Mouse (Mus musculus) lung, embryonic 14.5 days (tissue): ENCODE measurements around the gene Gramd1a. TPM values are rescaled to one million over a fixed set of nuclear protein-coding genes. Genes with fewer than 3 reads are reported as not detected.

ENCODE experiments used
- ATAC-seq: fragments of 200-750 bp; cut with Nextera tagmentation; 2 replicates; pipeline ENCODE4 v1.8.0; 2017; ENCODE audit warnings: mild to moderate bottlenecking, moderate TSS enrichment, moderate library complexity; ENCODE audit not compliant: insufficient read depth
- DNase-seq: peaks from one replicate; pipeline ENCODE4 v3.0.0-alpha.2; 2015
- H3K27ac ChIP-seq: fragments of 300-500 bp; sonication (generic); 2 replicates; pipeline ENCODE4 v1.5.1; 2014; ENCODE audit warnings: low read depth, mild to moderate bottlenecking, moderate library complexity
- H3K27me3 ChIP-seq: fragments of 300-500 bp; sonication (generic); 2 replicates; pipeline ENCODE4 v1.6.1; 2014; ENCODE audit warnings: low read length, control low read depth; ENCODE audit not compliant: insufficient read depth
- H3K36me3 ChIP-seq: fragments of 300-500 bp; sonication (generic); 2 replicates; pipeline ENCODE4 v1.6.1; 2014; ENCODE audit warnings: control low read depth; ENCODE audit not compliant: insufficient read depth
- H3K4me1 ChIP-seq: fragments of 300-500 bp; sonication (generic); 2 replicates; pipeline ENCODE4 v1.6.1; 2014; ENCODE audit warnings: antibody characterized with exemption, control low read depth; ENCODE audit not compliant: insufficient read depth
- H3K4me2 ChIP-seq: fragments of 300-500 bp; sonication (generic); 2 replicates; pipeline ENCODE4 v1.6.1; 2014; ENCODE audit warnings: mild to moderate bottlenecking
- H3K4me3 ChIP-seq: fragments of 300-500 bp; sonication (generic); 2 replicates; pipeline ENCODE4 v1.5.1; 2014; ENCODE audit warnings: low read depth, low read length
- H3K9ac ChIP-seq: fragments of 300-500 bp; sonication (generic); 2 replicates; pipeline ENCODE4 v1.6.1; 2014
- H3K9me3 ChIP-seq: fragments of 300-500 bp; sonication (generic); 2 replicates; pipeline ENCODE4 v1.6.1; 2016; ENCODE audit warnings: low read depth, low read length, control low read depth
- CTCF ChIP-seq: IDR thresholded peaks from 2 replicates; pipeline ENCODE4 v1.5.1; 2016; ENCODE audit warnings: antibody characterized with exemption, low read depth
- WGBS: fragments of 180-500 bp; shearing (Covaris S2); extraction: QIAGEN DNeasy Blood & Tissue Kit; methylation state at CpG from one replicate; pipeline ENCODE4 v1.1.7; 2014; 5-methylcytosine and 5-hydroxymethylcytosine counted together
- polyA plus RNA-seq: library from polyadenylated mRNA; unstranded; fragments of >200 nt; fragmentation: Nextera tagmentation; extraction: Ambion mirVana; gene quantifications from 2 replicates; pipeline ENCODE4 v1.2.1, GENCODE M21; 2014

Gramd1a gene
- polyA plus RNA-seq, 1 experiment from 2014 or later, result 67.2 TPM

DNA sequence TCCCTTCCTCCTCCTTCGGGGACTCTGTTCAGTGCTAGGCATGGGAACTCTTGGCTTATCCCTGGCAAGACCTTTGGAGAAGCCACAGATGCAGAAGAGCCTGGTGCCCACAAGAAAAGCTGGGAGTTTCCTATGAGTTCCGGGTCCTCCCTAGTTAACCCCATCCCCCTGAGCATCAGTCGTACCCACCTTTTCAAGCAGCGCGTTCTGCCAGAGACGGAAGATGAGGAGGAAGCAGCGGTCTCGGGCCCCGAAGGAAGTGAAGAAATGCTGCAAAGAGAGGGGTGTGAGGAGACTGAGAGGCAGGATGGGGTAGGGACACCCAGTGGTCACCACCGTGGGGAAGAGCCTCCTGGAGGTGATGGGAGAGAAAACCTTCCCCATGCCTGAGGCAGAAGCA, 14.8 kb downstream of the Gramd1a start:
- Histone ChIP-seq H3K4me2 (no peak overlapping the region), H3K9me3 (no peaks in the 10 kb centered on the region), H3K36me3 (peaks cover 84% of the 10 kb centered on the region), H3K27ac (no peak overlapping the region), H3K27me3 (no peaks in the 10 kb centered on the region), H3K9ac (no peak overlapping the region), H3K4me3 (no peak overlapping the region), H3K4me1 (peaks cover 5% of the 10 kb centered on the region; the same call in 1 of the 2 replicates)
- TF ChIP-seq CTCF, result no peak
- ATAC-seq, result no peak
- DNase-seq, result no peak
- WGBS, result 81% methylated on average over 10 of the region's 10 CpGs

- Histone ChIP-seq H3K9ac (no peak overlapping the region), H3K9me3 (no peaks in the 10 kb centered on the region), H3K4me1 (no peaks in the 10 kb centered on the region), H3K27me3 (no peaks in the 10 kb centered on the region), H3K36me3 (peaks cover 91% of the 10 kb centered on the region), H3K27ac (no peak overlapping the region), H3K4me3 (no peak overlapping the region), H3K4me2 (no peak overlapping the region)
- ATAC-seq, result no peak
- WGBS, result 72% methylated on average over 4 of the region's 4 CpGs
- no peak for DNase-seq
- no peak for TF ChIP-seq CTCF
Observed at GRCm38 (mm10) chr7:31140302-31140701, 15.4 kb downstream of the Gramd1a start.

GRCm38 (mm10) chr7:31139765-31140164, 15.9 kb downstream of the Gramd1a start:
- peaks cover 94% of the 10 kb centered on the region for H3K36me3 ChIP-seq
- no peak overlapping the region for H3K9ac ChIP-seq
- H3K4me1 ChIP-seq, result no peaks in the 10 kb centered on the region
- H3K9me3 ChIP-seq, result no peaks in the 10 kb centered on the region
- ATAC-seq, result peak; percentile 57; the same call in 1 of the 2 replicates
- TF ChIP-seq CTCF, result peak; percentile 83
- no peak overlapping the region for H3K4me3 ChIP-seq
- DNase-seq, result peak; percentile 69
- no peak overlapping the region for H3K4me2 ChIP-seq
- H3K27ac ChIP-seq, result no peak overlapping the region
- WGBS, result 60% methylated on average over 5 of the region's 5 CpGs
- H3K27me3 ChIP-seq, result no peaks in the 10 kb centered on the region

DNA sequence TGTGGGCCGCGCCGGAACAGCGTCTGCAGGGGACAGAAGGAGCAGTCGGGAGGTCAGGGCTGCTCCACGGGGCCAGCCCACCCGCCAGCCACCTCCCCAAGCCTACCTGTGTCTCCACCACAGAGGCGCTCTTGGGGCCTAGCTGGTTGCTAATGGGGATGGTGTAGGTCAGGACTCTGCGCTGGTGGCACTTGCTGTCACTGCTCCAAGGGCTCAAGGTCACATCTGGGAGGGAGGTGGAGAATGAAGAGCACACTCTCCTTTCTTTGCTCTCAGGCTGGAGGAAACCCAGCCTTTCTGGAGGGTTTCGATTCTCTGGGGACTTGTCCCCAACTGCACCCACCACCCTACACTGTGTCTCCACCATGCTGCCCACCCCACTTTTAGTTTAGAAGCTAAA, 20.0 kb downstream of the Gramd1a start:
- TF ChIP-seq CTCF, result no peak
- no peak for DNase-seq
- Histone ChIP-seq H3K9ac (no peak overlapping the region), H3K9me3 (no peaks in the 10 kb centered on the region), H3K27me3 (no peaks in the 10 kb centered on the region), H3K36me3 (peaks cover 100% of the 10 kb centered on the region), H3K4me1 (no peaks in the 10 kb centered on the region), H3K4me3 (no peak overlapping the region), H3K27ac (no peak overlapping the region), H3K4me2 (no peak overlapping the region)
- no peak for ATAC-seq
- WGBS, result 89% methylated on average over 10 of the region's 10 CpGs

DNA sequence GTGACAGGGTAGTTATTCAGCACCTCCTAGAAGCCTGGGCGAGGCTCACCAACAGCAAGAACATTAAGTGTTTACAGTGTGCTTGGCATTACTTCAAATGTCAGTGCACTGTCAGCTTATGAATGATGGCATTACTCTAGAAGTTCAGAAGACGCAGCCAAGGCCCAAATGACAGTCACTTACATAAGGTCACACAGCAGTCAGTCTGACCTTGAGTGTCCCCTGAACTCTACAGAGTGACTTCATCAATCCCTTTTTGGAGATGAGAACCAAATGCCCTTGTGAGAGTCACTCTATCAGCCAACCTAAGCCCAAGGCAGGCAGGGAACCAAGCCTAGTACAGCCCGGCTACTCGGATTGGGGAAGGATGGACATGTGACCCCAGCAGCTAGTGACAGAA, 23.8 kb downstream of the Gramd1a start:
- no peaks in the 10 kb centered on the region for H3K4me1 ChIP-seq
- no peak overlapping the region for H3K4me3 ChIP-seq
- no peaks in the 10 kb centered on the region for H3K9me3 ChIP-seq
- H3K9ac ChIP-seq, result no peak overlapping the region
- H3K27me3 ChIP-seq, result peaks cover 5% of the 10 kb centered on the region
- no peak overlapping the region for H3K27ac ChIP-seq
- peaks cover 86% of the 10 kb centered on the region for H3K36me3 ChIP-seq
- no peak for ATAC-seq
- no peak for TF ChIP-seq CTCF
- no peak for DNase-seq
- H3K4me2 ChIP-seq, result no peak overlapping the region
- WGBS, result 77% methylated on average over 4 of the region's 4 CpGs

GRCm38 (mm10) chr7:31130841-31131240, 24.9 kb downstream of the Gramd1a start:
- WGBS, result 35% methylated on average over 4 of the region's 4 CpGs
- Histone ChIP-seq H3K4me1 (no peaks in the 10 kb centered on the region), H3K27me3 (peaks cover 15% of the 10 kb centered on the region), H3K27ac (no peak overlapping the region), H3K9me3 (no peaks in the 10 kb centered on the region), H3K4me3 (no peak overlapping the region), H3K4me2 (no peak overlapping the region), H3K9ac (no peak overlapping the region), H3K36me3 (peaks cover 75% of the 10 kb centered on the region)
- peak; percentile 81 for TF ChIP-seq CTCF
- DNase-seq, result peak; percentile 82
- no peak for ATAC-seq

DNA sequence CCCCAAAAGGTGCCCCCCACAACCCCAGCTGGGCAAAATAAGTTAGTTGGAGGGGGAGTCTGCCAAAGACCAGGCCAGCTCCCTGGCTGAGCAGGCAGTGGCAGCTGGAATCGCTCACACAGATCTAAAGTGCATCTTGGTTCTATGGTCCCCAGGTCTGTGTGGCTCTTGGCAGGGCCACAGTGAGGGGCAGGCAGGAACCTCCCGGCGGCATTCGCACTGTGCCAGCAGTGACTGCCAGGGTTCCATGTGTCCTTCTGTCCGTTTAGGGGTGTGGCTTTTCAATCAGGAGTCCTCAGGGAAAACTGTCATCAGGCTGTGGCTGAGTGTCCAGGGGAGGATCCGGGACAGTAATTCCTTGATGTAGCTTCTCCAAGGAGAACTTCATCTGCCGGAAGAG, 25.5 kb downstream of the Gramd1a start:
- no peak overlapping the region for H3K4me3 ChIP-seq
- H3K9ac ChIP-seq, result no peak overlapping the region
- 91% methylated on average over 7 of the region's 7 CpGs for WGBS
- no peak for ATAC-seq
- no peak overlapping the region for H3K27ac ChIP-seq
- H3K27me3 ChIP-seq, result peaks cover 20% of the 10 kb centered on the region
- no peaks in the 10 kb centered on the region for H3K9me3 ChIP-seq
- H3K4me1 ChIP-seq, result no peaks in the 10 kb centered on the region
- no peak for DNase-seq
- H3K36me3 ChIP-seq, result peaks cover 69% of the 10 kb centered on the region
- no peak for TF ChIP-seq CTCF
- H3K4me2 ChIP-seq, result no peak overlapping the region
